In the genomic region with DNA sequence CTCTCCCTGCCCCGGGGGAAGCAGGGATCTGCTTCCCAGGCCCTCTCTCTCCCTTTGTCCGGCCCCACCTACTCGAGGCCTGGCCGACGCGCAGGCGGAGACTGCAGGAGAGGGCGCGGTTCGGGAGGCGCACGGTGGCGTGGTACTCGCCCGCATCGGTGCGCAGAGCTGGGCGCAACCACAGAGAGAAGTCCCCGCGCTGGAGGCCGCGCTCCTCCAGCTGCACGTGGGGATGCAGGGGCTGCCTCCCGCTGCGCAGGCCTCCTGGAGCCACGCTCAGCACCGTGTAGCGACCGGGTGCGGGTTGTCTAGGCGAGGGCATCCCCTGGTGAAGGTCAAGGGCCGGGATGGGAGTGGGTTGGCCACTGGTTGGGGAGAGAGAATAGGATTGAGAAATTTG, we compare ENCODE assay signal across 8 mouse cellular contexts. TPM values are rescaled to one million over a fixed set of nuclear protein-coding genes. Genes with fewer than 3 reads are reported as not detected.
DNase-seq lines count a peak whose midpoint lies in the region; ATAC-seq lines count a peak whose summit lies in the region.

No protein-coding gene starts in this region.

- H3K27ac ChIP-seq in heart, embryonic 14.5 days (replicated peaks in 1 of 2; ENCODE audit: control insufficient read depth in 1 of 2, insufficient read depth in 1 of 2, low read depth in 2 of 2, low read length in 2 of 2) = no peak overlapping the region
- 0 out of 2 replicates have a peak overlapping the region, but pooled peaks have one; percentile 55 for H3K27ac ChIP-seq in hindbrain, embryonic 12.5 days
- no peak overlapping the region for H3K27ac ChIP-seq in midbrain, embryonic 16.5 days (ENCODE audit: low read length)

- peak overlapping the region; percentile 10 to 16; a peak in 2 of 4 replicates for H3K4me3 ChIP-seq in heart, embryonic 14.5 days (ENCODE audit: control insufficient read depth in 1 of 2, insufficient read depth in 1 of 2, low read depth in 1 of 2, low read length in 2 of 2)
- 0 out of 2 replicates have a peak overlapping the region, but pooled peaks have one; percentile 15 for H3K4me3 ChIP-seq in hindbrain, embryonic 12.5 days
- H3K4me3 ChIP-seq in midbrain, embryonic 16.5 days (ENCODE audit: low read depth, low read length) = no peak overlapping the region

- ATAC-seq in heart, embryonic 14.5 days (ENCODE audit: insufficient number of reproducible peaks, insufficient read depth, low FRiP score, low read depth) = no peak
- 0 out of 2 replicates have a peak, but pooled peaks have one; percentile 8 for ATAC-seq in hindbrain, embryonic 12.5 days (ENCODE audit: low FRiP score)
- peak; percentile 18 for ATAC-seq in midbrain, embryonic 16.5 days

- H3K9me3 ChIP-seq in heart, embryonic 14.5 days (ENCODE audit: control insufficient read depth, low read length) = no peaks in the 10 kb centered on the region
- H3K9me3 ChIP-seq in hindbrain, embryonic 12.5 days (replicated peaks) = no peaks in the 10 kb centered on the region
- no peaks in the 10 kb centered on the region for H3K9me3 ChIP-seq in midbrain, embryonic 16.5 days (replicated peaks; ENCODE audit: control insufficient read depth, low read length, poor library complexity, severe bottlenecking)

- H3K9ac ChIP-seq in heart, embryonic 14.5 days (ENCODE audit: low read length) = peak overlapping the region; percentile 61
- H3K9ac ChIP-seq in hindbrain, embryonic 12.5 days = peak overlapping the region; percentile 61
- peak overlapping the region; percentile 64 for H3K9ac ChIP-seq in midbrain, embryonic 16.5 days (ENCODE audit: low read depth, low read length)

- peaks cover 14 to 28% of the 10 kb centered on the region in 2 experiments for H3K4me1 ChIP-seq in heart, embryonic 14.5 days (ENCODE audit: control insufficient read depth in 2 of 2, insufficient read depth in 2 of 2, low read length in 2 of 2)
- peaks cover 34% of the 10 kb centered on the region for H3K4me1 ChIP-seq in hindbrain, embryonic 12.5 days
- H3K4me1 ChIP-seq in midbrain, embryonic 16.5 days (ENCODE audit: control insufficient read depth, insufficient read depth, low read length) = peaks cover 29% of the 10 kb centered on the region

- 3% methylated on average over 32 of the region's 32 CpGs for WGBS in heart, embryonic 14.5 days
- 1% methylated on average over 32 of the region's 32 CpGs for WGBS in hindbrain, embryonic 12.5 days
- WGBS in midbrain, embryonic 16.5 days = 2% methylated on average over 31 of the region's 32 CpGs

- peaks cover 21% of the 10 kb centered on the region for H3K36me3 ChIP-seq in heart, embryonic 14.5 days (ENCODE audit: control insufficient read depth, insufficient read depth, low read length)
- peaks cover 21% of the 10 kb centered on the region for H3K36me3 ChIP-seq in hindbrain, embryonic 12.5 days
- H3K36me3 ChIP-seq in midbrain, embryonic 16.5 days (ENCODE audit: control insufficient read depth, insufficient read depth, low read length) = peaks cover 14% of the 10 kb centered on the region

- peaks cover 4% of the 10 kb centered on the region; the same call in 1 of the 2 replicates for H3K27me3 ChIP-seq in heart, embryonic 14.5 days (ENCODE audit: control insufficient read depth, insufficient read depth, low read length)
- peaks cover 20% of the 10 kb centered on the region for H3K27me3 ChIP-seq in hindbrain, embryonic 12.5 days
- H3K27me3 ChIP-seq in midbrain, embryonic 16.5 days (ENCODE audit: control insufficient read depth, insufficient read depth, low read depth, low read length) = no peaks in the 10 kb centered on the region

- intact Hi-C loops in heart, postnatal 25 days (cut with DNase I) = no loop called here

- peak overlapping the region; percentile 59 for H3K4me2 ChIP-seq in heart, embryonic 14.5 days (ENCODE audit: low read length)
- peak overlapping the region; percentile 43 for H3K4me2 ChIP-seq in hindbrain, embryonic 12.5 days (replicated peaks)
- H3K4me2 ChIP-seq in midbrain, embryonic 16.5 days (ENCODE audit: low read length) = peak overlapping the region; percentile 43

- DNase-seq in heart, postnatal 25 days (ENCODE audit: low spot score) = no peak
- peak; percentile 71 for DNase-seq in embryo, embryonic 11 days
- no peak for DNase-seq in right cerebral cortex, adult 2 months (ENCODE audit: low spot score in 2 of 2)
- DNase-seq in T-cell, adult 2 months (ENCODE audit: low spot score) = no peak
- DNase-seq in urinary bladder, adult 2 months (ENCODE audit: low spot score) = no peak

RNA-seq across cellular contexts. Expression of a gene that starts 1.5 kb away (rescaled TPM):
- polyA plus RNA-seq in heart, embryonic 14.5 days (2014; fragmentation: Nextera tagmentation; extraction: Ambion mirVana) = 1.00 and 1.1 TPM in 2 replicates
- under 1 TPM; 0.34 to 0.83 TPM for total RNA-seq in heart, postnatal 25 days (2021)
- polyA plus RNA-seq in hindbrain, embryonic 12.5 days (2016; fragmentation: Nextera tagmentation; extraction: Ambion mirVana) = 1.9 and 2.1 TPM in 2 replicates
- 2.5 and 3.9 TPM in 2 replicates for polyA plus RNA-seq in midbrain, embryonic 16.5 days (2015; fragmentation: Nextera tagmentation; extraction: Ambion mirVana)
- polyA plus RNA-seq in urinary bladder, adult 2 months (2012; rRNA removed) = 1.3 and 1.9 TPM in 2 replicates

RNA-seq across cellular contexts. Expression of a gene that starts 9.9 kb away (rescaled TPM):
- 238 and 251 TPM in 2 replicates for polyA plus RNA-seq in heart, embryonic 14.5 days (2014; fragmentation: Nextera tagmentation; extraction: Ambion mirVana)
- total RNA-seq in heart, postnatal 25 days (2021) = 100 to 1,000 TPM; 235 to 245 TPM
- 637 and 707 TPM in 2 replicates for polyA plus RNA-seq in hindbrain, embryonic 12.5 days (2016; fragmentation: Nextera tagmentation; extraction: Ambion mirVana)
- polyA plus RNA-seq in midbrain, embryonic 16.5 days (2015; fragmentation: Nextera tagmentation; extraction: Ambion mirVana) = 700 and 743 TPM in 2 replicates
- polyA plus RNA-seq in urinary bladder, adult 2 months (2012; rRNA removed) = 807 and 1,011 TPM in 2 replicates

RNA-seq across cellular contexts. Expression of a gene that starts 21.2 kb away (rescaled TPM):
- 364 and 365 TPM in 2 replicates for polyA plus RNA-seq in heart, embryonic 14.5 days (2014; fragmentation: Nextera tagmentation; extraction: Ambion mirVana)
- total RNA-seq in heart, postnatal 25 days (2021) = 100 to 1,000 TPM; 205 to 207 TPM
- polyA plus RNA-seq in hindbrain, embryonic 12.5 days (2016; fragmentation: Nextera tagmentation; extraction: Ambion mirVana) = 462 and 488 TPM in 2 replicates
- 543 and 556 TPM in 2 replicates for polyA plus RNA-seq in midbrain, embryonic 16.5 days (2015; fragmentation: Nextera tagmentation; extraction: Ambion mirVana)
- polyA plus RNA-seq in urinary bladder, adult 2 months (2012; rRNA removed) = 273 and 291 TPM in 2 replicates

RNA-seq across cellular contexts. Expression of a gene that starts 22.0 kb away (rescaled TPM):
- polyA plus RNA-seq in heart, embryonic 14.5 days (2014; fragmentation: Nextera tagmentation; extraction: Ambion mirVana) = 0.16 TPM in 1 of 2 replicates, not detected in the other
- 1 to 10 TPM in 1 of 2 experiments, under 1 TPM in 1; 0.73 to 1.3 TPM for total RNA-seq in heart, postnatal 25 days (2021)
- polyA plus RNA-seq in hindbrain, embryonic 12.5 days (2016; fragmentation: Nextera tagmentation; extraction: Ambion mirVana) = 0.06 TPM in 1 of 2 replicates, not detected in the other
- 0.11 TPM in 1 of 2 replicates, not detected in the other for polyA plus RNA-seq in midbrain, embryonic 16.5 days (2015; fragmentation: Nextera tagmentation; extraction: Ambion mirVana)
- polyA plus RNA-seq in urinary bladder, adult 2 months (2012; rRNA removed) = 1.3 and 2.1 TPM in 2 replicates

RNA-seq across cellular contexts. Expression of a gene that starts 46.2 kb away (rescaled TPM):
- 0.71 and 0.86 TPM in 2 replicates for polyA plus RNA-seq in heart, embryonic 14.5 days (2014; fragmentation: Nextera tagmentation; extraction: Ambion mirVana)
- total RNA-seq in heart, postnatal 25 days (2021) = 1 to 10 TPM in 1 of 2 experiments, under 1 TPM in 1; 0.62 to 1.0 TPM
- polyA plus RNA-seq in hindbrain, embryonic 12.5 days (2016; fragmentation: Nextera tagmentation; extraction: Ambion mirVana) = 11.3 and 12.7 TPM in 2 replicates
- polyA plus RNA-seq in midbrain, embryonic 16.5 days (2015; fragmentation: Nextera tagmentation; extraction: Ambion mirVana) = 36.6 and 40.0 TPM in 2 replicates
- 0.94 and 0.99 TPM in 2 replicates for polyA plus RNA-seq in urinary bladder, adult 2 months (2012; rRNA removed)
